Mouse (Mus musculus) CH12.LX (cell line): Measurements from ENCODE around the gene Mpig6b. TPM values are rescaled to one million over a fixed set of nuclear protein-coding genes. Genes with fewer than 3 reads are reported as not detected.

Experiments
- DNase-seq: peaks from one replicate; pipeline ENCODE4 v3.0.0-alpha.2; 2013; ENCODE audit errors: extremely low read depth
- H3K27ac ChIP-seq: 2 replicates; pipeline ENCODE4 v1.5.1; 2012; ENCODE audit warnings: low read depth, mild to moderate bottlenecking, control low read depth, moderate library complexity; ENCODE audit not compliant: insufficient read depth
- H3K27me3 ChIP-seq: replicated peaks from 2 replicates; pipeline ENCODE3; 2012; ENCODE audit warnings: inconsistent platforms
- H3K36me3 ChIP-seq, 2 experiments: replicated peaks in 1 of 2; 2 replicates each; pipeline versions ENCODE3 to v1.6.1; 2012; ENCODE audit warnings: inconsistent platforms in 1 of 2, low read length in 1 of 2, mild to moderate bottlenecking in 1 of 2, mixed read lengths in 1 of 2, moderate library complexity in 1 of 2; ENCODE audit not compliant: control insufficient read depth in 1 of 2, insufficient read depth in 1 of 2
- H3K4me1 ChIP-seq, 2 experiments: 2 replicates each; pipeline ENCODE4 v1.6.1; 2012; ENCODE audit warnings: inconsistent platforms in 1 of 2, moderate library complexity in 1 of 2; ENCODE audit not compliant: insufficient read depth in 2 of 2, control insufficient read depth in 1 of 2
- H3K4me2 ChIP-seq: 2 replicates; pipeline ENCODE4 v1.6.1; 2012; ENCODE audit warnings: low read depth, mild to moderate bottlenecking, control low read depth; ENCODE audit not compliant: poor library complexity, insufficient read depth, severe bottlenecking
- H3K4me3 ChIP-seq, 3 experiments: fragments of 150-350 bp in 1 of 3; sonication (generic) in 1 of 3; replicated peaks in 1 of 3; 2 replicates each; pipeline versions ENCODE3 to v1.5.1; 2011 to 2012; ENCODE audit warnings: low read depth in 2 of 3, low read length in 2 of 3, mild to moderate bottlenecking in 2 of 3, moderate library complexity in 2 of 3, control low read depth in 1 of 3, improper control_type of control experiment in 1 of 3, inconsistent platforms in 1 of 3, mixed read lengths in 1 of 3; ENCODE audit not compliant: poor library complexity in 1 of 3
- H3K79me2 ChIP-seq: replicated peaks from 2 replicates; pipeline ENCODE4 v1.6.1; 2012; ENCODE audit warnings: mild to moderate bottlenecking, moderate library complexity; ENCODE audit not compliant: control insufficient read depth, poor library complexity, insufficient read depth, severe bottlenecking; ENCODE audit errors: extremely low read depth
- H3K9ac ChIP-seq: 2 replicates; pipeline ENCODE4 v1.6.1; 2012; ENCODE audit warnings: low read depth, mild to moderate bottlenecking, control low read depth, moderate library complexity; ENCODE audit not compliant: insufficient read depth
- H3K9me3 ChIP-seq: replicated peaks from 2 replicates; pipeline ENCODE3; 2012; ENCODE audit warnings: low read length, inconsistent platforms, mixed read lengths
- BHLHE40 ChIP-seq: IDR thresholded peaks from 2 replicates; pipeline ENCODE4 v1.6.1; 2011; ENCODE audit warnings: mild to moderate bottlenecking, low read depth, low read length, improper control_type of control experiment
- CHD1 ChIP-seq: IDR thresholded peaks from 2 replicates; pipeline ENCODE4 v1.6.1; 2012; ENCODE audit warnings: low read depth, low read length, improper control_type of control experiment, inconsistent platforms
- CHD2 ChIP-seq: IDR thresholded peaks from 2 replicates; pipeline ENCODE4 v1.6.1; 2011; ENCODE audit warnings: low read length, improper control_type of control experiment
- CTCF ChIP-seq, 2 experiments: IDR thresholded peaks in 1 of 2; conservative IDR thresholded peaks in 1 of 2; 2 replicates each; pipeline ENCODE4 v1.5.1; 2011 to 2012; ENCODE audit warnings: low read depth in 2 of 2, low read length in 2 of 2, improper control_type of control experiment in 1 of 2, inconsistent platforms in 1 of 2, mild to moderate bottlenecking in 1 of 2, moderate library complexity in 1 of 2
- ELF1 ChIP-seq: IDR thresholded peaks from 2 replicates; pipeline ENCODE4 v1.6.1; 2014; ENCODE audit warnings: low read depth, mild to moderate bottlenecking, inconsistent platforms, low read length, improper control_type of control experiment
- ETS1 ChIP-seq: conservative IDR thresholded peaks from 2 replicates; pipeline ENCODE4 v1.6.1; 2012; ENCODE audit warnings: low read depth, mild to moderate bottlenecking, inconsistent platforms, low read length, improper control_type of control experiment, moderate library complexity
- HCFC1 ChIP-seq: IDR thresholded peaks from 2 replicates; pipeline ENCODE4 v1.6.1; 2012; ENCODE audit warnings: low read depth, mild to moderate bottlenecking, inconsistent platforms, low read length, improper control_type of control experiment
- IRF4 ChIP-seq: IDR thresholded peaks from 2 replicates; pipeline ENCODE4 v1.6.1; 2014; ENCODE audit warnings: low read depth, mild to moderate bottlenecking, inconsistent platforms, low read length, improper control_type of control experiment
- JUND ChIP-seq: conservative IDR thresholded peaks from 2 replicates; pipeline ENCODE4 v1.6.1; 2011; ENCODE audit warnings: low read depth, low read length, improper control_type of control experiment
- KAT2A ChIP-seq: IDR thresholded peaks from 2 replicates; pipeline ENCODE4 v1.6.1; 2012; ENCODE audit warnings: low read length, improper control_type of control experiment, inconsistent platforms; ENCODE audit not compliant: insufficient replicate concordance
- MAFK ChIP-seq: IDR thresholded peaks from 2 replicates; pipeline ENCODE4 v1.6.1; 2011; ENCODE audit warnings: low read length, improper control_type of control experiment; ENCODE audit not compliant: insufficient replicate concordance
- MAX ChIP-seq: IDR thresholded peaks from 2 replicates; pipeline ENCODE4 v1.6.1; 2011; ENCODE audit warnings: low read length, improper control_type of control experiment
- MAZ ChIP-seq: IDR thresholded peaks from 2 replicates; pipeline ENCODE4 v1.6.1; 2012; ENCODE audit warnings: low read depth, mild to moderate bottlenecking, inconsistent platforms, low read length, improper control_type of control experiment, moderate library complexity
- MEF2A ChIP-seq: IDR thresholded peaks from 2 replicates; pipeline ENCODE4 v1.6.1; 2014; ENCODE audit warnings: low read depth, mild to moderate bottlenecking, inconsistent platforms, low read length, improper control_type of control experiment, borderline replicate concordance
- MYC ChIP-seq: IDR thresholded peaks from 2 replicates; pipeline ENCODE4 v1.6.1; 2011; ENCODE audit warnings: low read depth, mild to moderate bottlenecking, improper control_type of control experiment, low read length
- PAX5 ChIP-seq: IDR thresholded peaks from 2 replicates; pipeline ENCODE4 v1.6.1; 2012; ENCODE audit warnings: low read length, inconsistent platforms, mixed read lengths
- POLR2A ChIP-seq: IDR thresholded peaks from 2 replicates; pipeline ENCODE4 v1.6.1; 2011; ENCODE audit warnings: low read depth, mild to moderate bottlenecking, improper control_type of control experiment, low read length
- SMC3 ChIP-seq: IDR thresholded peaks from 2 replicates; pipeline ENCODE4 v1.6.1; 2011; ENCODE audit warnings: low read depth, low read length, improper control_type of control experiment
- TBP ChIP-seq: conservative IDR thresholded peaks from 2 replicates; pipeline ENCODE4 v1.6.1; 2011; ENCODE audit warnings: low read depth, low read length, improper control_type of control experiment
- TCF12 ChIP-seq: IDR thresholded peaks from 2 replicates; pipeline ENCODE4 v1.6.1; 2014; ENCODE audit warnings: low read depth, mild to moderate bottlenecking, inconsistent platforms, low read length, improper control_type of control experiment
- UBTF ChIP-seq: IDR thresholded peaks from 2 replicates; pipeline ENCODE4 v1.6.1; 2012; ENCODE audit warnings: low read depth, mild to moderate bottlenecking, inconsistent platforms, low read length, improper control_type of control experiment, moderate library complexity
- USF2 ChIP-seq: conservative IDR thresholded peaks from 2 replicates; pipeline ENCODE4 v1.6.1; 2011; ENCODE audit warnings: low read depth, low read length, improper control_type of control experiment
- ZC3H11A ChIP-seq: IDR thresholded peaks from 2 replicates; pipeline ENCODE4 v1.6.1; 2012; ENCODE audit warnings: low read depth, mild to moderate bottlenecking, inconsistent platforms, low read length, improper control_type of control experiment
- ZKSCAN1 ChIP-seq: IDR thresholded peaks from 2 replicates; pipeline ENCODE4 v1.6.1; 2012; ENCODE audit warnings: low read depth, inconsistent platforms, low read length, improper control_type of control experiment, borderline replicate concordance
- ZNF384 ChIP-seq: IDR thresholded peaks from 2 replicates; pipeline ENCODE4 v1.6.1; 2012; ENCODE audit warnings: low read depth, low read length, improper control_type of control experiment, inconsistent platforms
- dilution Hi-C: fragments of 300-500 bp; cut with MboI; formaldehyde crosslinking; loops from 2 replicates; pipeline ENCODE4 v1.14.3; 2020; ENCODE audit warnings: low sequenced_read_pairs; ENCODE audit not compliant: extremely low pct_unique_long_range_greater_than_20kb, extremely low pct_ligation_motif_present
- in situ Hi-C: fragments of 300-500 bp; cut with MboI; formaldehyde crosslinking; loops from 3 replicates; pipeline ENCODE4 v1.14.3; 2019; ENCODE audit warnings: low sequenced_read_pairs, low pct_ligation_motif_present, low pct_unique_long_range_greater_than_20kb, mixed read lengths
- polyA plus RNA-seq: library from polyadenylated mRNA; unstranded; fragments of >175 nt; gene quantifications from 2 replicates; pipeline ENCODE4 v1.2.1, GENCODE M21; 2012; ENCODE audit warnings: low read depth; ENCODE audit not compliant: insufficient read length
- total RNA-seq, 2 experiments: library from RNA; depleted of rRNA; stranded (reverse); fragments of 300-350 nt in 1 of 2; fragments of >200 nt in 1 of 2; gene quantifications; 2 replicates each; pipeline ENCODE4 v1.2.3; 2012 to 2014

Mpig6b gene
- total and polyA plus RNA-seq, 3 experiments: 0.10 TPM; not detected in 2

- no peak for DNase-seq
Observed at GRCm38 (mm10) chr17:35028315-35028714, 37.7 kb downstream of the Mpig6b start.

GRCm38 (mm10) chr17:35027277-35028068 is 38.5 kb downstream of the Mpig6b start, which contains the start of gene Sapcd1:
Gene Sapcd1 (minus strand): TSS chr17:35028016.
- Histone ChIP-seq H3K36me3 (peaks cover 4 to 61% of the 10 kb centered on the region in 2 experiments), H3K9me3 (no peaks in the 10 kb centered on the region), H3K9ac (peak within 1 kb of the TSS; percentile 75), H3K79me2 (no peaks in the 10 kb centered on the region; the same call in none of the 2 replicates), H3K4me3 (peak within 1 kb of the TSS; percentile 52 to 86 (median 58)), H3K27ac (peak within 1 kb of the TSS; percentile 91), H3K27me3 (no peaks in the 10 kb centered on the region), H3K4me2 (peak within 1 kb of the TSS; percentile 43), H3K4me1 (peaks cover 19 to 73% of the 10 kb centered on the region in 2 experiments)
- in situ Hi-C loops: loop anchor here (10.0 kb wide), 1 partner anchor 87 kb away; the partner anchor contains the start of gene Ly6g5b
- DNase-seq: peak; percentile 96
- dilution Hi-C loops: no loop called here
- TF ChIP-seq TCF12 (0 out of 2 replicates have a peak, but pooled peaks have one; percentile 1), IRF4 (peak; percentile 12; the same call in 1 of the 2 replicates), BHLHE40 (peak; percentile 20; the same call in 1 of the 2 replicates), CHD1 (no peak), POLR2A (peak; percentile 77), TBP (peak; percentile 81), MAX (peak; percentile 39; the same call in 1 of the 2 replicates), MYC (0 out of 2 replicates have a peak, but pooled peaks have one; percentile 8), ETS1 (peak; percentile 14; the same call in 1 of the 2 replicates), SMC3 (no peak), ELF1 (no peak; the same call in none of the 2 replicates)

More at GRCm38 (mm10) chr17:35028315-35028714, 37.7 kb downstream of the Mpig6b start:
- no peak overlapping the region for H3K4me3 ChIP-seq
- dilution Hi-C loops: no loop called here
- peaks cover 20 to 78% of the 10 kb centered on the region in 2 experiments for H3K4me1 ChIP-seq
- H3K79me2 ChIP-seq: no peaks in the 10 kb centered on the region; the same call in none of the 2 replicates
- in situ Hi-C loops: loop anchor here (10.0 kb wide), 1 partner anchor 86 kb away; the partner anchor contains the start of gene Ly6g5b
- H3K36me3 ChIP-seq: peaks cover 4 to 54% of the 10 kb centered on the region in 2 experiments
- H3K27me3 ChIP-seq: no peaks in the 10 kb centered on the region
- peak overlapping the region; percentile 26; the same call in 1 of the 2 replicates for H3K27ac ChIP-seq
- H3K9ac ChIP-seq: peak overlapping the region; percentile 70; the same call in 1 of the 2 replicates
- TF ChIP-seq MAFK: no peak
- no peak for TF ChIP-seq CTCF (conservative IDR thresholded peaks at IDR 0.05 in 1 of 2, IDR thresholded peaks at IDR 0.05 in 1 of 2; ENCODE audit: low read depth in 2 of 2, low read length in 2 of 2)
- no peak for TF ChIP-seq MAZ
- TF ChIP-seq SMC3: no peak
- TF ChIP-seq IRF4: no peak
- TF ChIP-seq ZC3H11A: no peak
- TF ChIP-seq PAX5: no peak
- TF ChIP-seq JUND: no peak
- TF ChIP-seq ZNF384: no peak
- no peak for TF ChIP-seq USF2
- TF ChIP-seq ZKSCAN1: no peak
- no peak for TF ChIP-seq ETS1
- no peak for TF ChIP-seq MAX
- TF ChIP-seq UBTF: no peak
- no peak for TF ChIP-seq POLR2A
- no peak for TF ChIP-seq KAT2A
- TF ChIP-seq MEF2A: no peak
- TF ChIP-seq HCFC1: no peak
- TF ChIP-seq CHD2: no peak
- no peak for TF ChIP-seq TCF12
- H3K4me2 ChIP-seq: 0 out of 2 replicates have a peak overlapping the region, but pooled peaks have one; percentile 14
- no peaks in the 10 kb centered on the region for H3K9me3 ChIP-seq
